Mouse (Mus musculus): ENCODE results near the gene Dynlrb1. TPM values are rescaled to one million over a fixed set of nuclear protein-coding genes. Genes with fewer than 3 reads are reported as not detected.

Gene Dynlrb1
- polyA plus RNA-seq, 1 experiment from 2014 or later = 550 TPM

DNA sequence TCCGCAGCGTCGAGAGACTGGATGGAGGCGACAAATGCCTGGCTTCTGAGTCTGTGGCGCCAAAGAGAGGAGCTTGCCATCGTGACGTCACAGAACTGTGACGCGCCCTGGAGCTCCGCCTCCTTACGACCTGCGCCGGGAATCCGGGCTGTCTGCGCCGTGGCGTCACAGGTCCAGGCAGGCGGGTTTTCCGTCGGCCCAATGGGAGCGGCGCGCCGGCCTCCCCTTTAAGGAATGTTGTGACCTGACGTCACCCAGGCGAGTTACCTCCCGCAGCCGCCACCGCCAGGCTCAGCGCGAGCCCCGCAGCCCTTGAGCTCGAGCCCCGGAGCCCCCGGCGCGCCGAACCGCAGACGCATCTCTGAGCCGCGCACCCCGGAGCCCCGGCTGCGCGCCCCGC is 39.9 kb downstream of the Dynlrb1 start, which contains the start of gene Map1lc3a:
Map1lc3a (plus strand) TSS at position 103 of the 400 bp plus-strand sequence.
- H3K9ac ChIP-seq (ENCODE audit: low read depth, low read length) = peak within 1 kb of the TSS; percentile 89
- DNase-seq (ENCODE audit: low spot score) (peak; percentile 97), ATAC-seq (ENCODE audit: low FRiP score) (peak; percentile 91)
- H3K4me2 ChIP-seq (replicated peaks; ENCODE audit: low read depth, low read length) = peak within 1 kb of the TSS; percentile 77
- H3K4me1 ChIP-seq (replicated peaks; ENCODE audit: control insufficient read depth, insufficient read depth, low read length) = no peaks in the 10 kb centered on the region
- peak within 1 kb of the TSS; percentile 93 for H3K4me3 ChIP-seq (ENCODE audit: low read depth, low read length)
- H3K27ac ChIP-seq (ENCODE audit: low read depth, low read length) = peak within 1 kb of the TSS; percentile 63
- no peaks in the 10 kb centered on the region for H3K36me3 ChIP-seq (ENCODE audit: control insufficient read depth, insufficient read depth, low read length)
- no peaks in the 10 kb centered on the region for H3K27me3 ChIP-seq (ENCODE audit: control insufficient read depth, insufficient read depth, low read length)
- WGBS = under 1% methylated on average over 43 of the region's 47 CpGs
- H3K9me3 ChIP-seq (ENCODE audit: control insufficient read depth, low read length) = no peaks in the 10 kb centered on the region

DNA sequence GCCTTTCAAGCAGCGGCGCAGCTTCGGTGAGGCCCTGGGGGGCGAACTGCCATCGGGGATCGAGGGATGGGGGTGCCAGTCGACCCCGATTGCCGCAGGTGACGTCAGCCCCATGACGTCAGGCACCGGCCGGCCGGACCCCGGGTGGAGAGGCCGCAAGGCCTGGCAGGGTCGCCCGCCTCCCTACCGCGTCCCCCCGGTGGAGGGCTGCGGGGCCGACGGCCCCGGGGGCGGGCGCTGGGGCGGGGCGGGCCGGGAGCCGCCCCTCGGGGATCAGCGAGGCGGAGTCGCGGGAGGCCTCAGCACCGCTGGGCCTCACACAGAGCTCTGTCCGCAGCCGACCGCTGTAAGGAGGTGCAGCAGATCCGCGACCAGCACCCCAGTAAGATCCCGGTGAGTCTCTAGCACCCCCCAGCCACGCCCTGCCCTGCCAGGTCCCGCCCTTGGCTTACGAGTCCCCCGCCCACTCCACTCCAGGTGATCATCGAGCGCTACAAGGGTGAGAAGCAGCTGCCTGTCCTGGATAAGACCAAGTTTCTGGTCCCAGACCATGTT is 40.4 kb downstream of the Dynlrb1 start:
- peak overlapping the region; percentile 89 for H3K9ac ChIP-seq (ENCODE audit: low read depth, low read length)
- H3K36me3 ChIP-seq (ENCODE audit: control insufficient read depth, insufficient read depth, low read length) = no peaks in the 10 kb centered on the region
- H3K4me1 ChIP-seq (replicated peaks; ENCODE audit: control insufficient read depth, insufficient read depth, low read length) = no peaks in the 10 kb centered on the region
- under 1% methylated on average over 40 of the region's 49 CpGs for WGBS
- no peaks in the 10 kb centered on the region for H3K9me3 ChIP-seq (ENCODE audit: control insufficient read depth, low read length)
- DNase-seq (ENCODE audit: low spot score) = no peak
- H3K4me3 ChIP-seq (ENCODE audit: low read depth, low read length) = peak overlapping the region; percentile 93
- H3K4me2 ChIP-seq (replicated peaks; ENCODE audit: low read depth, low read length) = peak overlapping the region; percentile 77
- peak overlapping the region; percentile 63 for H3K27ac ChIP-seq (ENCODE audit: low read depth, low read length)
- no peaks in the 10 kb centered on the region for H3K27me3 ChIP-seq (ENCODE audit: control insufficient read depth, insufficient read depth, low read length)
- peak; percentile 81 for ATAC-seq (ENCODE audit: low FRiP score)

DNA sequence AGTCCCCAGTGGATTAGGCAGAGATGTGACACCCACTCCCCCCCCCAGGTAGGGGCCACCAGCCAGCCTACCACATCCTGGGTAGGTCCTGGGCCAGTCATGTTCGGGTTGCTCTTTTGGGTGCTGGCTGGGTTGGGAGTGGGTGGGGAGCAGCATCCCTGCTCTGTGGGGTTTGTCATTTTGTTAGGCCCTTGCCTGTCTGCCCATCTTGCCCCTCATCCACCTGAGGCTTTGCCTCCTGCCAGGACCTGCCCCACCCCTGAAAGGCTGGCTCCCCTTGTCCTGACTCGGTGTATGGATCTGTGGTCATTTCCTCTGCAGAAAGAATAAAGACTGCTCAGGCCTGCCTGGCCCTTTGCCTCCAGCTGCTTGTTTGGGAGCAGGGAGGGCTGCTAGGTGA is 41.4 kb downstream of the Dynlrb1 start:
- H3K4me2 ChIP-seq (replicated peaks; ENCODE audit: low read depth, low read length) = no peak overlapping the region; the same call in 1 of the 2 replicates
- ATAC-seq (ENCODE audit: low FRiP score) (0 out of 2 replicates have a peak, but pooled peaks have one; percentile 5), DNase-seq (ENCODE audit: low spot score) (no peak)
- H3K4me1 ChIP-seq (replicated peaks; ENCODE audit: control insufficient read depth, insufficient read depth, low read length) = no peaks in the 10 kb centered on the region
- no peak overlapping the region for H3K27ac ChIP-seq (ENCODE audit: low read depth, low read length)
- H3K27me3 ChIP-seq (ENCODE audit: control insufficient read depth, insufficient read depth, low read length) = no peaks in the 10 kb centered on the region
- H3K9me3 ChIP-seq (ENCODE audit: control insufficient read depth, low read length) = no peaks in the 10 kb centered on the region
- no peak overlapping the region for H3K4me3 ChIP-seq (ENCODE audit: low read depth, low read length)
- no peaks in the 10 kb centered on the region for H3K36me3 ChIP-seq (ENCODE audit: control insufficient read depth, insufficient read depth, low read length)
- 78% methylated on average over 2 of the region's 2 CpGs for WGBS
- no peak overlapping the region for H3K9ac ChIP-seq (ENCODE audit: low read depth, low read length)

DNA sequence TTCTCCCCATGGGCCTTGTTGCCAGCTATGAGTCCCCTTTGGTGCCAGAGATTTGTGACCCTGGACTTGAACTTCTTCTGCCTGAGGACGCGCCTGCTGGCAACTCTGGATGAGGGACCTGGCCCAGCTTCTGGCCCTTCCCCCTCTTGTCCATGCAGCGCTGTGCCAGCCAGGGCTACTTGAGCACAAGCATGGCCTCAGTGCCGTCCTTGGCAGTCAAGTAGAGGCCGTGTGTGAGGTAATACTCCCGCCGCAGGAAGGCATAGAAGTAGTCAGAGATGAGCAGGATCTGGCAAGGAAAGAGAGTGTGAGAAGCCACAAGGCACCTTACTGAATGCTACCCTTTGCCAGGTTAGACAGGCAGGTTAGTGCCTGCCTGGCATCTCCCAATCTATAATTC is 42.0 kb downstream of the Dynlrb1 start:
- WGBS = 89% methylated on average over 7 of the region's 7 CpGs
- Histone ChIP-seq H3K4me2 (replicated peaks; ENCODE audit: low read depth, low read length) (no peak overlapping the region), H3K27me3 (ENCODE audit: control insufficient read depth, insufficient read depth, low read length) (no peaks in the 10 kb centered on the region), H3K9ac (ENCODE audit: low read depth, low read length) (no peak overlapping the region), H3K36me3 (ENCODE audit: control insufficient read depth, insufficient read depth, low read length) (no peaks in the 10 kb centered on the region), H3K9me3 (ENCODE audit: control insufficient read depth, low read length) (no peaks in the 10 kb centered on the region), H3K27ac (ENCODE audit: low read depth, low read length) (no peak overlapping the region), H3K4me3 (ENCODE audit: low read depth, low read length) (no peak overlapping the region), H3K4me1 (replicated peaks; ENCODE audit: control insufficient read depth, insufficient read depth, low read length) (no peaks in the 10 kb centered on the region)
- no peak for ATAC-seq (ENCODE audit: low FRiP score)
- DNase-seq (ENCODE audit: low spot score) = no peak

DNA sequence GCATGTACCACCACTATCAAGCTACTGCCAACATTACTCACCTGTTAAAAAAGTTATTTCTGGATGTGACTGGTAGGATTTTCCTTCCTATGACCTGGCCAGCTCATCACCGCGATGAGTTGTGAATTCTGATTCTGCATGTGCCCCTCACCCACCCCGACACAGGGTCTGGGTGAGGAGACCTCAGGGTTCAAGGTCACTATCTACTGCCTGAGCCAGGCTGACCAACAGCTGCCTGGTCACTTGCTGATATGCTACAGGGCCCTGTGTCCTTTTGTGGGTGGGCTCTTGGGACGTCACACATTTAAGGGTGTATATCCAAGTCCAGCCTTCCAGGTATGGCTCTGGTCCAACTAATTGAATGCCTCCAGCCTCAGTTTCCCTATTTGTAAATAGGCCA is 42.8 kb downstream of the Dynlrb1 start:
- no peak overlapping the region for H3K4me3 ChIP-seq (ENCODE audit: low read depth, low read length)
- H3K27me3 ChIP-seq (ENCODE audit: control insufficient read depth, insufficient read depth, low read length) = no peaks in the 10 kb centered on the region
- H3K4me1 ChIP-seq (replicated peaks; ENCODE audit: control insufficient read depth, insufficient read depth, low read length) = no peaks in the 10 kb centered on the region
- no peaks in the 10 kb centered on the region for H3K36me3 ChIP-seq (ENCODE audit: control insufficient read depth, insufficient read depth, low read length)
- ATAC-seq (ENCODE audit: low FRiP score) (no peak), DNase-seq (ENCODE audit: low spot score) (no peak)
- WGBS = 90% methylated on average over 4 of the region's 4 CpGs
- H3K27ac ChIP-seq (ENCODE audit: low read depth, low read length) = no peak overlapping the region
- no peak overlapping the region for H3K4me2 ChIP-seq (replicated peaks; ENCODE audit: low read depth, low read length)
- no peaks in the 10 kb centered on the region for H3K9me3 ChIP-seq (ENCODE audit: control insufficient read depth, low read length)
- no peak overlapping the region for H3K9ac ChIP-seq (ENCODE audit: low read depth, low read length)

DNA sequence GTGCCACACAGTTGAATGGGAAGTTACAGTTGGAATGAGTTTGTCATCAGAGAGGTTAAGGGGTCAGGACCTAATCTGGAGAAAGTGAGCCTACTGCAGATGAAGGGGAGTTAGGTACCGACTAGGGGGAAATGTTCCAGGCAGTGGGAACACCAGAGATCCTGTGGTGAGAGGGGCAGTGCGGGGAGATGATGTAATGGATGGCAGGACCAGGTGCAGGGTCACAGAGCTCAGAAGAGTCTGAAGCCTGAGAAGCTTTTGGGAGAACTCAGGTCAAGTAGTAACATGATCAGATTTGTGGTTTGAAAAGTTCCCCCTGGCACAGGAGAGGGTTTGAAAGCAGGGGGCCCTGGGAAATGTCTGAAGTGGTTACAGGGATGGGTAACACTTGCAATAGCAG is 43.8 kb downstream of the Dynlrb1 start:
- H3K4me1 ChIP-seq (replicated peaks; ENCODE audit: control insufficient read depth, insufficient read depth, low read length) = no peaks in the 10 kb centered on the region
- no peak overlapping the region for H3K9ac ChIP-seq (ENCODE audit: low read depth, low read length)
- no peak overlapping the region for H3K27ac ChIP-seq (ENCODE audit: low read depth, low read length)
- ATAC-seq (ENCODE audit: low FRiP score) (no peak), DNase-seq (ENCODE audit: low spot score) (no peak)
- H3K36me3 ChIP-seq (ENCODE audit: control insufficient read depth, insufficient read depth, low read length) = no peaks in the 10 kb centered on the region
- H3K4me2 ChIP-seq (replicated peaks; ENCODE audit: low read depth, low read length) = no peak overlapping the region
- no peaks in the 10 kb centered on the region for H3K27me3 ChIP-seq (ENCODE audit: control insufficient read depth, insufficient read depth, low read length)
- H3K9me3 ChIP-seq (ENCODE audit: control insufficient read depth, low read length) = no peaks in the 10 kb centered on the region
- 63% methylated on average over 2 of the region's 2 CpGs for WGBS
- H3K4me3 ChIP-seq (ENCODE audit: low read depth, low read length) = no peak overlapping the region

DNA sequence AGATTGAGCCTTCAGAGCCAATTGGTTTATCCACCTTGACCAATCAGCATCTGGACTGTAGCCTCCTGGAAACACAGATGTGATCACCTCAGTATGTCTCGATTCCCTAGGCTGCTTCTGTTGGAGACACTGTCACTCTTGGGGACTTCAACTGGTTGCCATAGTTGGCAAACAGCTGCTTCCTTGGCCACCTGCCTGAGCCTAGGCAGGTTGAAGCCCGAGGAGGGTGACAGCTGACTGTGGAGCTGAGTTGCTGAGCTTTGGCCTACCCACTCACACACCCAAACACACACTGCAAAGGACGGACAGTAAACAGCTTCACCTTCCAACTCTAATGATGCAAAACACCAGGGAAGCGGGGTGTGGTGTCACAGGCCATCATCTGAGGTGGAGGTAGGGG is 47.5 kb downstream of the Dynlrb1 start:
- H3K36me3 ChIP-seq (ENCODE audit: control insufficient read depth, insufficient read depth, low read length) = no peaks in the 10 kb centered on the region
- no peak overlapping the region for H3K9ac ChIP-seq (ENCODE audit: low read depth, low read length)
- H3K4me2 ChIP-seq (replicated peaks; ENCODE audit: low read depth, low read length) = no peak overlapping the region
- H3K27me3 ChIP-seq (ENCODE audit: control insufficient read depth, insufficient read depth, low read length) = no peaks in the 10 kb centered on the region
- no peak for ATAC-seq (ENCODE audit: low FRiP score)
- no peak overlapping the region for H3K4me3 ChIP-seq (ENCODE audit: low read depth, low read length)
- no peaks in the 10 kb centered on the region for H3K9me3 ChIP-seq (ENCODE audit: control insufficient read depth, low read length)
- 94% methylated on average over 4 of the region's 4 CpGs for WGBS
- no peak for DNase-seq (ENCODE audit: low spot score)
- H3K27ac ChIP-seq (ENCODE audit: low read depth, low read length) = no peak overlapping the region
- no peaks in the 10 kb centered on the region for H3K4me1 ChIP-seq (replicated peaks; ENCODE audit: control insufficient read depth, insufficient read depth, low read length)

DNA sequence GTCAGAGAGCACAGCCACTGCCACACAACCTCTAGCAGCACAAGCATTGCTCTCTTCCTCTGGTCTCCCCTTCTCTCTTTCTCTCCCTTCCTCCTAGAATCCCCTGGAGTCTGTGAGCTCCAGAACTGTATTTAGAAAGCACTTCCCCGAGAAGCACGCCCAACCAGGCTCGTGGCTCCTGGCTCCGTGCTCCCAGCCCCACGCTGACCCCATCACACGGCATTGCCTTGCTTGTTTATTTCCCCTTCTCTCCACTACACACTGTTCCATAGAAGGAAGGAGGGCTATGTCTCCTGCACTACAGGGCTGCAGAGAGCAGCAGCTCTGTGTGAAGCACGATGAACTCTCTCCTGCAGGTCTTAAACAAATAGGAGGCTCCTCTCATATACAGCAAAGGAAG is 48.3 kb downstream of the Dynlrb1 start:
- no peak for DNase-seq (ENCODE audit: low spot score)
- no peaks in the 10 kb centered on the region for H3K36me3 ChIP-seq (ENCODE audit: control insufficient read depth, insufficient read depth, low read length)

DNA sequence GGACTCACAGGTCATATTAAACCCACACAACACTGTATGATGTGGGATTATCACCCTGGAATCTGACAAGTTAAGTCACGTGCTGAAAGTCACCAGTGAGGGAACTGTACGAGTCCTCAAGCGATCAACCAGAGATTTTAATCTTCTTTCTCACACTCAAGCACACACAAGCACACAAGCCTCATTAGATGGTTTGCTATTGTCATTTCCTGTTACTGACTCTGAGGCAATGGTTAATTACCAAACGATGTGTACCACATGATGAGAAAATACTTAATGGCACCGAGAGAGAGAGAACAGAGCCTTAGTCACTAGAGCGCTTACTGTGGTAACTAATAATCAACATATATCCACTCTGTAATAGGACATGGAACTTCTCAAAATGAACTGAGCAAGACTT is 49.4 kb downstream of the Dynlrb1 start:
- no peak overlapping the region for H3K27ac ChIP-seq (ENCODE audit: low read depth, low read length)
- H3K9me3 ChIP-seq (ENCODE audit: control insufficient read depth, low read length) = no peaks in the 10 kb centered on the region
- H3K4me2 ChIP-seq (replicated peaks; ENCODE audit: low read depth, low read length) = no peak overlapping the region
- no peaks in the 10 kb centered on the region for H3K36me3 ChIP-seq (ENCODE audit: control insufficient read depth, insufficient read depth, low read length)
- no peaks in the 10 kb centered on the region for H3K4me1 ChIP-seq (replicated peaks; ENCODE audit: control insufficient read depth, insufficient read depth, low read length)
- no peak for ATAC-seq (ENCODE audit: low FRiP score)
- H3K4me3 ChIP-seq (ENCODE audit: low read depth, low read length) = no peak overlapping the region
- no peak for DNase-seq (ENCODE audit: low spot score)
- H3K27me3 ChIP-seq (ENCODE audit: control insufficient read depth, insufficient read depth, low read length) = no peaks in the 10 kb centered on the region
- H3K9ac ChIP-seq (ENCODE audit: low read depth, low read length) = no peak overlapping the region
- whole genome bisulfite sequencing = 94% methylated on average over 6 of the region's 6 CpGs

More for the DNA sequence above, 48.3 kb downstream of the Dynlrb1 start:
- H3K27ac ChIP-seq (ENCODE audit: low read depth, low read length) = no peak overlapping the region
- 95% methylated on average over 7 of the region's 7 CpGs for WGBS
- H3K27me3 ChIP-seq (ENCODE audit: control insufficient read depth, insufficient read depth, low read length) = no peaks in the 10 kb centered on the region
- H3K4me3 ChIP-seq (ENCODE audit: low read depth, low read length) = no peak overlapping the region
- H3K9me3 ChIP-seq (ENCODE audit: control insufficient read depth, low read length) = no peaks in the 10 kb centered on the region
- no peak for ATAC-seq (ENCODE audit: low FRiP score)
- no peak overlapping the region for H3K4me2 ChIP-seq (replicated peaks; ENCODE audit: low read depth, low read length)
- H3K4me1 ChIP-seq (replicated peaks; ENCODE audit: control insufficient read depth, insufficient read depth, low read length) = no peaks in the 10 kb centered on the region
- no peak overlapping the region for H3K9ac ChIP-seq (ENCODE audit: low read depth, low read length)
